Mouse (Mus musculus) cortical plate, adult 2 months (tissue): ENCODE results near the gene Il17re. TPM values are rescaled to one million over a fixed set of nuclear protein-coding genes. Genes with fewer than 3 reads are reported as not detected.

Experiments
- H3K27ac ChIP-seq: fragments of 200-500 bp; 2 replicates; pipeline ENCODE4 v1.5.1; 2012; ENCODE audit warnings: low read length, control low read depth, inconsistent platforms; ENCODE audit not compliant: insufficient read depth
- H3K4me1 ChIP-seq: fragments of 200-500 bp; 2 replicates; pipeline ENCODE4 v1.6.1; 2011; ENCODE audit warnings: low read length; ENCODE audit not compliant: control insufficient read depth, insufficient read depth
- H3K4me3 ChIP-seq: fragments of 200-500 bp; 2 replicates; pipeline ENCODE4 v1.5.1; 2011; ENCODE audit warnings: mild to moderate bottlenecking, low read length, control low read depth; ENCODE audit not compliant: insufficient read depth
- CTCF ChIP-seq: fragments of 200-500 bp; IDR thresholded peaks from 2 replicates; pipeline ENCODE4 v1.5.1; 2011; ENCODE audit warnings: mild to moderate bottlenecking, control low read depth, low read length; ENCODE audit not compliant: insufficient read depth; ENCODE audit errors: extremely low read depth
- POLR2A ChIP-seq: fragments of 200-500 bp; IDR thresholded peaks from 2 replicates; pipeline ENCODE4 v1.6.1; 2011; ENCODE audit warnings: mild to moderate bottlenecking, low read length, control low read depth; ENCODE audit not compliant: insufficient read depth; ENCODE audit errors: extremely low read depth
- polyA plus RNA-seq: library from polyadenylated mRNA; depleted of rRNA; stranded (reverse); fragments of >200 nt; gene quantifications from 2 replicates; pipeline ENCODE4 v1.2.3, GENCODE M21; 2012; rRNA removed

Gene Il17re
- 0.42 and 0.75 TPM in 2 replicates for polyA plus RNA-seq

DNA sequence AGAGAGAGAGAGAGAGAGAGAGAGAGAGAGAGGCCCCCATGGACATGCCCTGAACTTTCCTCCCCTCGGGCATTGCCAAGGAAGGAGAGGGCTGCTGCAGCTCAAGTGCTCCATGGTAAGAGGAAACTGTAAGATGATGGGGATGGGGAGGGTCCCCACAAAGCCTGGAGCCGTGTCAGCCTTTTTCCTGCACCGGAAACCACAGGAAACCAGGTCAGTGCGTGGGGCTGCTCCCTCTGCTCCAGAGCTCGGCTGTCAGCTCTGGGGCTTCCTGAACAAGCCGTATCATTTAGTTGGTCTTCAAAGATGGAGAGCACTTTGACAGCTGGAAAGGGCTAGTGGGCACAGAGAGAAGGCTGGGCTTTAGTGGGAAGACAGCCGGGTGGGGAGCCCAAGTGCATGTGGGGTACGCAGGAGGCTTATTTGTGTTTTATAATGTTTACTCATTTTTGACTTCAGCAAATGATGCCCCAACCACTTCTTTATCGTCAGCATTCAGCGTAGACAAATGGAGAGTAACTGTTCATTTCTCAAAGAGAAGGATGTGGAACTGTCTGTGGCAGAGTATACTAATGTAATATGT, at the start of gene Il17re:
TSS of gene Il17re (plus strand) at position 533 of the 583 bp plus-strand sequence.
- Histone ChIP-seq H3K4me1 (no peaks in the 10 kb centered on the region), H3K4me3 (no peak within 1 kb of the TSS), H3K27ac (no peak within 1 kb of the TSS)
- TF ChIP-seq CTCF (no peak), POLR2A (no peak)

DNA sequence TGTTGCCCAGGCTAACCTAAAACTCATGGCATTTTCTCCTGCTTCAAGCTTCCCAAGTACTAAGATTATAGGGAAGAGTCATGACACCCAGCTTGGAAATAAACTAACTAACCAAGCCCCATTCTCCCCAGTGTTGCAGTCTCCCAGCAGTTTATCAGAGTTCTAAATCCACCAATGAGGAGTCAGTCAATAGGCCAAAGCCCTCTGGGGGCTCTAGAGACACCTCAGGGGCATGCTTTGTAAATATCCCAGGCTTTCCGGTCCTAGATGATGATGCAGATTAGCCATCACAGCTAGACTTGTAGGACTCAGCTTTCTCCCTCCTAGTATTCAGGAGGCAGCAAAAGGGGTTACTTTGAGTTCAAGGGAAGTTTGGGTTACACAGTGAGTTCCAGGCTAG, 48.3 kb upstream of the Il17re start:
- no peak overlapping the region for H3K27ac ChIP-seq
- 0 out of 2 replicates have a peak, but pooled peaks cover 1% of the 10 kb centered on the region for H3K4me1 ChIP-seq
- no peak overlapping the region for H3K4me3 ChIP-seq
- no peak for TF ChIP-seq POLR2A
- TF ChIP-seq CTCF: no peak

DNA sequence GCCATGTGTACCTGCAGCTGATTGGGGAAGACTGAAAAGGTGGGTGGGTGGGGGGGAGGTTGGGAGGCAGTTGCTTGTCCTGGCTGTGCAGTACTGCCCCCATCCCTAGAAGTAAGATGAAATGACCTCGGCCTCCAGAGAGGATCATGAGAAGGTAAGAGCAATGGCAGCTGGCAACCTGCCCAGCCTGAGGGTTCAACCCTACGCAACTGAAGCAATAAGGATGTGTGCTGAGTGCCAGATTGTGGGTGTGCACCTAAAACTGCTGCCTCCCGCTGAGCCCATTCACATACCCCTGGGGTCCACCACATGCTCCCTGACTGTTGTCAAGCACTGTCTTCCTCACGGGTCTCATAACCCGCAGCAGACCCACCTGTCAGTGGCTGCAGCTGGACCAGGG, 41.9 kb upstream of the Il17re start:
- Histone ChIP-seq H3K4me3 (no peak overlapping the region), H3K27ac (no peak overlapping the region), H3K4me1 (peaks cover 5% of the 10 kb centered on the region)
- TF ChIP-seq POLR2A: no peak
- no peak for TF ChIP-seq CTCF

DNA sequence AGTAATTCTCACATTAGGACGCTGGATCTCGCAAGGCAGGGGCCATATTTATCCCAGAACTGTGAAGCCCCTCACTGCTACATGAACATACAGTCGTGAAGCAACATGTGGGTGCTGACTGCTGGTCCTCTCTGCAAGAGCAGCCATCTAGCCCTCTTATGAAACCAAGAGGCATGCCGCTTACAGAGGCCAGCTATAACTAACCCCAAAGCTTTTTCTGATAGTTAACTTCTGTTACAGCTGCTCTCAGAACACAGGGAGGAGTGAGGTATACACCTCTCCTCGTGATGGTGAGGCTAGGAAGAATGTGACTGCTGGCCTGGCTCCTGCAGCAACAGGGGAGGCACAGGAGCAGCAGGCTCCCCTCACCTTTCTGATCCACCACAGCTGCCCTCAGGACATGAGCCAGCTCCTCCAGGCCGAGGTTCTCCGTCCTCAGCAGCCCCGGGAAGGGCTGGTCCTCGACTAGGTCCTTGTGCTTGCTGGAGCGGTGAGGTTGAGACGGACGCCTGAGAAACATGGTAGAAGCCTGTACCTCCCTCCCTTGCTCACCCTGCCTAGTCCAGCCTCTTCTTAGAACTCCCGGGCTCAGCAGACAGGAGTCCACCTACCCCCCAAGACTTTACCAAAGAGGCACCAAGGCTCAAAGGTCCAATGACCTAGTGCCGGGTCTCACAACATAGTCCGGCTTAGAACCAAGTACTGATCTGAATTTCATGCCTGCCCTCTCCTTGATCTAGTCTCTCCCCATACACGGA, 39.7 kb upstream of the Il17re start:
- no peak for TF ChIP-seq POLR2A
- TF ChIP-seq CTCF: no peak
- Histone ChIP-seq H3K27ac (no peak overlapping the region), H3K4me1 (peaks cover 5% of the 10 kb centered on the region), H3K4me3 (peak overlapping the region; percentile 64)

DNA sequence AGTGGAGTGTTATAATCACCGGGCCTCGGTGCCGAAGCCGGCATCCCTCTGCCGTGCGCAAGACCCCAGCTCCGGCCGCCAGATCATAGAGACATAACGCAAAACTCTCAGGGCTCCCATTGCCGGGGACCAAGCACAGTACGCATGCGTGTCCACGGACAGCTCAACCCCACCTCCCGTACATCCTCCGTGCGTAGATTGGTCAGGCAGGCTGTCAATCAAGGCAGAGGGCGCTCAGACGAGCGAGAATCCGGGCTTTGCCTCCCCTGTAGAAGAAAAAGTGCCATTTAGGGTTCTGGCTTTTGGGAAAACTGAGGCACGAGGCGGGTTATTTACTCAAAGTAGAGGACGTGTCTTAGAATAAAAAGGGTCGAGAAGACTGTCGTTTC, 39.1 kb upstream of the Il17re start, which contains the start of gene Rpusd3:
TSS of gene Rpusd3 (minus strand) at position 142 of the 389 bp plus-strand sequence.
- H3K4me3 ChIP-seq: peak within 1 kb of the TSS; percentile 64
- TF ChIP-seq CTCF (no peak), POLR2A (peak; percentile 97)
- no peak within 1 kb of the TSS for H3K27ac ChIP-seq
- H3K4me1 ChIP-seq: peaks cover 5% of the 10 kb centered on the region

DNA sequence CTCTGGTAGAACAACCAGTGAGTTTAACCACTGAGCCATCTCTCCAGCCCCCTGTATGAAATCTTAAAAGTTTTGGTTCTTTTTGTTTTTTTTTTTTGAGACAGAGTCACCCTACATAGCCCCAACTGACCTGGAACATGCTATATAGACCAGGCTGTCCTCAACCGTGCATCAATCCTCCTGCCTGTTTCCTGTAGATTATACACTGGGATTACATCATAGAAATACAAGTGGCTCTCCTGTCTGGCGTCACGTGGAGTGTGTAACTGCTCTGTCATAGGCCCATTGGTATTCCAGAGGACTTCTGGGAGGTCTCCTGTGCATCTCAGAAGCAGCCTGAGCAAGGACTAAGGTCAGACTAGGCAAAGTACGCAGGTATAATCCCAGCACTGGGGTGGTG, 35.3 kb upstream of the Il17re start:
- Histone ChIP-seq H3K4me1 (peaks cover 5% of the 10 kb centered on the region), H3K27ac (no peak overlapping the region), H3K4me3 (no peak overlapping the region)
- no peak for TF ChIP-seq POLR2A
- no peak for TF ChIP-seq CTCF

DNA sequence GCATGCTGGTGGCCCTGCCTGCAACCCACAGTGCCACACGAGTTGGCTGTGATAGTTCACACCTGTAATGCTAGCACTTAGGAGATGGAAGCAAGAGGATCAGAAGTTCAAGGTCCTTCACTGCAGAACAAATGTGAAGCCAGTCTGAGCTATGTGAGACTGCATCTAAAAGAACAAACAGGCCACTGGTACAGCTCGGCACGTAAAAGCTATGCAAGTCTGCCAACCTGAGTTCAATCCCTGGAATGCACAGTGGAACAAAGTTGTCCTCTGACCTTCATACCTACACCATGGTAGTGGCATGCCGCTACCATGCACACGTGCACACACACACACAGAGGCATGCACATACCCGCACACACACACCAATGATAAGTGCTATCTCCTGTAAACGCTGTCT, 34.1 kb upstream of the Il17re start:
- no peak overlapping the region for H3K4me3 ChIP-seq
- TF ChIP-seq POLR2A (no peak), CTCF (no peak)

DNA sequence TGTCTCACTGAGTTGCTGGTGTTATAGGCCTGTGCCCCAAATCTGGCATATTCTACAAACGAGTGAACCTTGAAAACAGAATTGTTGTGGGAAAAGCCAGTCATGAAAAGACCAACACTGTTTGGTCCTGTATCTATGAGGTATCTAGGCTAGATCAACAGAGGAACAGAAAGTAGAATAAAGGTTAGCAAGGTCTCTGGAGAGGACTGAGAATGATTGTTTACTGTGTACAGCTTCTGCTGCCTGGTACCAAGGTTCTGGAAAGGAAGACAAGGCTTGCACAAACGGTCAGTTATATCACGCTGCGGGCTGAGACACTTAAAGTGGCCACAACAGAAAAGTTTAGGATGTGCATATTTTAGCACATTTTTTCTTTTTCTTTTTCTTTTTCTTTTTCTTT, 31.6 kb upstream of the Il17re start:
- TF ChIP-seq CTCF (no peak), POLR2A (no peak)

More for the DNA sequence above, 34.1 kb upstream of the Il17re start:
- Histone ChIP-seq H3K27ac (no peak overlapping the region), H3K4me1 (no peaks in the 10 kb centered on the region)

DNA sequence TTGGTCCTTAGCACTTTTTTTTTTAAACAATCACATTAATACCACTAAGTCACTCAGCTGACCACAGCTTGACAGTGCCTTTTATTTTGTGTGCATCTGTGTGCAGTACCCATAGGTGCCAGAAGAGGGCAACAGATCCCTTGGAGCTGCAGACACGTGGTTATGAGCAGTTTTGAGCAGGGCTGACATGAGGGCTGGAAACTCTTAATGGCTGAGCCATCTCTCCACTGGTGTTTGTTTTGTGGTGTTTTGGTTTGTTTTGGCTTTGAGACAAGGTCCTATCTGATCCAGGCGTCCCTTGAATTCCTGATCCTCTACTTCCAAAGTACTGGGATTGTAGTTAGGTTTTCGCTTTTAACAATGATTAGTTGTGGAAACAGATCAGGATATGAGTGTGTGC, 30.9 kb upstream of the Il17re start:
- no peaks in the 10 kb centered on the region for H3K4me1 ChIP-seq
- no peak overlapping the region for H3K4me3 ChIP-seq
- TF ChIP-seq POLR2A (no peak), CTCF (no peak)
- H3K27ac ChIP-seq: no peak overlapping the region

More for the DNA sequence above, 31.6 kb upstream of the Il17re start:
- H3K4me3 ChIP-seq: no peak overlapping the region
- no peaks in the 10 kb centered on the region for H3K4me1 ChIP-seq
- H3K27ac ChIP-seq: no peak overlapping the region

DNA sequence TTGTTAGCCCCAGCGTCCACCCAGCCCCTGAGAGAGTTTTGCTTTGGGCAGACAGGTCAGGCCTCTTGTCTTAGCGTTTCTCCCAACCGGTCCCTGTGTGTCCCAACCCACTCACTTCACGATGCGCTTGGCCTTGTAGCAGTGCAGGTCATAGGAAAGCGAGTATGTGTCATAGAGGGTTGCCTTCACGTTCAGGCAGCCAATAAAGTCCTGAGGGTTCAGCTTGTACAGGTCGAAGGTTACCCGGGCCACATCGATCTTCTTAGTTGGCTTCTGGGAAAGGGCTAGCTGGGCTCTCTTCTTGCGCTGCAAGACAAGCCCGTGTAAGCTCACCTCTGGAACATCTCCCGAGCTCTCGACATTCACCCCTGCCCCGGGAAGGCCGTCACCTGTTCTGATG, 30.3 kb upstream of the Il17re start:
- Histone ChIP-seq H3K27ac (no peak overlapping the region), H3K4me3 (no peak overlapping the region), H3K4me1 (no peaks in the 10 kb centered on the region)
- TF ChIP-seq CTCF: no peak
- no peak for TF ChIP-seq POLR2A
